Mouse (Mus musculus) thymus, adult 2 months (tissue): ENCODE data around the gene Itgb5.

Experiments
- CTCF ChIP-seq: fragments of 200-500 bp; IDR thresholded peaks from 2 replicates; pipeline ENCODE4 v1.5.1; 2012; ENCODE audit warnings: mild to moderate bottlenecking, control low read depth, low read length, moderate library complexity, borderline replicate concordance; ENCODE audit not compliant: control insufficient read depth, poor library complexity, insufficient read depth; ENCODE audit errors: extremely low read depth
- POLR2A ChIP-seq: fragments of 200-500 bp; IDR thresholded peaks from 2 replicates; pipeline ENCODE4 v1.6.1; 2012; ENCODE audit warnings: mild to moderate bottlenecking, low read length, control low read depth, moderate library complexity; ENCODE audit not compliant: control insufficient read depth, poor library complexity, insufficient read depth; ENCODE audit errors: extremely low read depth

DNA sequence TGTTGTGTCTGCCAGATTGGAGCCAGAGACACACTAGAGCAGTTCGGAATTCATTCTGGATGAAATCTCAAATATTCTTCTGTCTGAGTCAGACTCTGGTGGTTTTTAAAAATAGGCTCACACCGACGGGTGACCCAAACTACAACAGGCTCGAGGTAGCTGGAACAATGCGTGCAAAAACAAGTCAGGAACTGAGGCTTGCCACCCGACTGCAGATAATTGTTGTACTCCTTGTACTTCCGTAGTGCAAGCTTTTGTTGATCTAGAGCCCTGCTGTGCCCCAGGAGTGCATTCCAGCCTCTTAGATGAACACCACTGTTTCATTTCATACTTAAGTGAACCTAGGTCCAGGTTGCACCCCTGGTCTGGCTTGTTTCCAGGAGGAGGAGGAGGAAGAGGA, 43.8 kb downstream of the Itgb5 start:
- TF ChIP-seq CTCF (no peak), POLR2A (no peak)
